Mouse (Mus musculus) heart, postnatal 0 days (tissue): ENCODE results near the gene Akap6. TPM values are rescaled to one million over a fixed set of nuclear protein-coding genes. Genes with fewer than 3 reads are reported as not detected.

Experiments used
- ATAC-seq: fragments of 200-750 bp; cut with Nextera tagmentation; 2 replicates; pipeline ENCODE4 v1.8.0; 2017; ENCODE audit warnings: low read depth, moderate number of reproducible peaks, moderate library complexity; ENCODE audit not compliant: insufficient read depth
- DNase-seq: peaks from one replicate; pipeline ENCODE4 v3.0.0-alpha.2; 2016; ENCODE audit warnings: low spot score
- H3K27ac ChIP-seq: fragments of 300-500 bp; sonication (generic); 2 replicates; pipeline ENCODE4 v1.5.1; 2014; ENCODE audit warnings: low read depth, mild to moderate bottlenecking
- H3K27me3 ChIP-seq: fragments of 300-500 bp; sonication (generic); 2 replicates; pipeline ENCODE4 v1.6.1; 2014; ENCODE audit warnings: low read length, mixed read lengths; ENCODE audit not compliant: control insufficient read depth, insufficient read depth
- H3K36me3 ChIP-seq: fragments of 300-500 bp; sonication (generic); replicated peaks from 2 replicates; pipeline ENCODE4 v1.6.1; 2014; ENCODE audit warnings: low read length, mixed read lengths; ENCODE audit not compliant: control insufficient read depth, insufficient read depth
- H3K4me1 ChIP-seq: fragments of 300-500 bp; sonication (generic); 2 replicates; pipeline ENCODE4 v1.6.1; 2014; ENCODE audit warnings: antibody characterized with exemption; ENCODE audit not compliant: control insufficient read depth, insufficient read depth
- H3K4me2 ChIP-seq: fragments of 300-500 bp; sonication (generic); 2 replicates; pipeline ENCODE4 v1.6.1; 2014; ENCODE audit warnings: low read depth, mild to moderate bottlenecking, low read length, moderate library complexity
- H3K4me3 ChIP-seq: fragments of 300-500 bp; sonication (generic); 2 replicates; pipeline ENCODE4 v1.5.1; 2014; ENCODE audit warnings: low read depth, low read length
- H3K9ac ChIP-seq: fragments of 300-500 bp; sonication (generic); replicated peaks from 2 replicates; pipeline ENCODE4 v1.6.1; 2014; ENCODE audit warnings: low read depth, low read length, mixed read lengths
- H3K9me3 ChIP-seq: fragments of 300-500 bp; sonication (generic); replicated peaks from 2 replicates; pipeline ENCODE4 v1.6.1; 2016; ENCODE audit warnings: low read length; ENCODE audit not compliant: control insufficient read depth
- CTCF ChIP-seq: IDR thresholded peaks from 2 replicates; pipeline ENCODE4 v1.5.1; 2016; ENCODE audit warnings: antibody characterized with exemption, control low read depth, low read depth
- EP300 ChIP-seq: IDR thresholded peaks from 2 replicates; pipeline ENCODE4 v1.6.1; 2016; ENCODE audit warnings: antibody characterized with exemption, low read depth
- WGBS: fragments of 180-500 bp; shearing (Covaris S2); extraction: QIAGEN DNeasy Blood & Tissue Kit; methylation state at CpG from one replicate; pipeline ENCODE4 v1.1.7; 2014; 5-methylcytosine and 5-hydroxymethylcytosine counted together
- polyA plus RNA-seq: library from polyadenylated mRNA; unstranded; fragments of >200 nt; fragmentation: Nextera tagmentation; extraction: Ambion mirVana; gene quantifications from 2 replicates; pipeline ENCODE4 v1.2.1, GENCODE M21; 2015
- total RNA-seq: library from RNA; depleted of rRNA; stranded (reverse); fragments of >200 nt; gene quantifications from 2 replicates; pipeline ENCODE4 v1.2.3, GENCODE M21; 2014; ENCODE audit warnings: low replicate concordance

Gene Akap6
- total and polyA plus RNA-seq, 2 experiments from 2014 or later = 10.3 to 53.2 TPM

- WGBS = 91% methylated on average over 3 of the region's 3 CpGs
- Histone ChIP-seq H3K36me3 (peaks cover 14% of the 10 kb centered on the region), H3K27ac (no peak overlapping the region), H3K27me3 (no peaks in the 10 kb centered on the region), H3K4me1 (no peaks in the 10 kb centered on the region), H3K4me3 (no peak overlapping the region), H3K9me3 (no peaks in the 10 kb centered on the region), H3K9ac (no peak overlapping the region), H3K4me2 (no peak overlapping the region)
- no peak for DNase-seq
- TF ChIP-seq EP300 (no peak), CTCF (0 out of 2 replicates have a peak, but pooled peaks have one; percentile 19)
- no peak for ATAC-seq
Observed at GRCm38 (mm10) chr12:52934989-52935388, 235.8 kb downstream of the Akap6 start.

DNA sequence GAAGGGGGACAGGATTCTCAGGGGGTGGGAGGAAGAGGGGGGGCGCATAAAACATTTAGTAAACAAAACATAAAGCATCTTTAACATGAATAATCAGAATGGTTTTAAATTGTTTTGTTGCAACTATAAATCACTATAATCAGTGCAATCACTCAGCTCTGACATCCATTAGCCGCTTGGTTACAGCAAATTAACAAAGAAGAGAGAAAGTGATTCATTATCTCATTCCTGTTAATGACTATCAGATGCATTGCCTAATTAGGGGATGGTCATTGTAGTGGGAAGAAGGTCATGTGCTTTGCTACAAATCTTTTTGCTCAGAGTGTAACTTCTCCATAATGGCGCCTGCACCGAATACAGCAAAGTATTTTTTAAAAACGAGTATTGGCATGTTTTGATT lies 239.6 kb downstream of the Akap6 start:
- H3K4me3 ChIP-seq = no peak overlapping the region
- no peak for ATAC-seq

DNA sequence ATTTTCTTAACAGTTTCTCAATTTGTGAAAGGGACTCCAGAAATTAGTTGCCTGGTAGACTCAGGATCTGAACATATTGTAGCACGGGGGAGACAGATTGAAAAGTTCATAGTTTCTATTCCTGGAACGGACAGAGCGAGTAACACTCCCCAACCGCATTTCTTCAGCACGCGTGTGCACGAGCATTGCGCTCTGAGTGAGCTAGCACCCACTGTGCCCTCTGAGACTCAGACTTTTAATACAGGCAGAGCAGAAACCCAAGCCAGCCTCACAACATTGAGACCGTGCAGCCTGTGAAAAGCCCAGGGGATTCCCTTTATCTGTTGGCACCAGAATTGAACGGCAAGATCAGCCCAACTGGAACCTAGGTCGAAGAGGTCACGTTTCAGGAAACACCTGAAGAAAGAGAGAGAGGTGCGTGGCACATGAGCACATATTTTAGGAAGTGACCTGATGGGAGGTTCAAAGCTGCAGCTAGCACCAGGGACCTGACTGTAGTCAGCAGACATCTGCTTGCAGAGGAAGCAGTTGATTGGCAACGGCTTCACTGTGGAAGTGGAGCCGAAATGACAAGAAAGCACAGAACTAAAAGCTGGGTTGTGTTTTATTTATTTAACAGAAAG lies 240.3 kb downstream of the Akap6 start:
- WGBS = 49% methylated on average over 15 of the region's 15 CpGs
- Histone ChIP-seq H3K9ac (no peak overlapping the region), H3K4me1 (no peaks in the 10 kb centered on the region), H3K36me3 (peaks cover 14% of the 10 kb centered on the region), H3K9me3 (no peaks in the 10 kb centered on the region), H3K4me3 (no peak overlapping the region), H3K27me3 (no peaks in the 10 kb centered on the region), H3K27ac (no peak overlapping the region), H3K4me2 (no peak overlapping the region)
- TF ChIP-seq EP300 (no peak), CTCF (no peak)
- ATAC-seq = no peak
- no peak for DNase-seq

More for the DNA sequence above, 239.6 kb downstream of the Akap6 start:
- no peak overlapping the region for H3K4me2 ChIP-seq
- H3K4me1 ChIP-seq = no peaks in the 10 kb centered on the region
- TF ChIP-seq CTCF (no peak), EP300 (no peak)
- peaks cover 14% of the 10 kb centered on the region for H3K36me3 ChIP-seq
- DNase-seq = no peak
- H3K9ac ChIP-seq = no peak overlapping the region
- WGBS = 91% methylated on average over 5 of the region's 5 CpGs
- H3K27ac ChIP-seq = no peak overlapping the region
- H3K27me3 ChIP-seq = no peaks in the 10 kb centered on the region
- no peaks in the 10 kb centered on the region for H3K9me3 ChIP-seq

- DNase-seq (no peak), ATAC-seq (no peak)
- no peaks in the 10 kb centered on the region for H3K9me3 ChIP-seq
- no peaks in the 10 kb centered on the region for H3K4me1 ChIP-seq
- H3K4me2 ChIP-seq = no peak overlapping the region
- no peak overlapping the region for H3K9ac ChIP-seq
- no peak overlapping the region for H3K27ac ChIP-seq
- TF ChIP-seq CTCF (no peak), EP300 (no peak)
- H3K27me3 ChIP-seq = no peaks in the 10 kb centered on the region
- no peak overlapping the region for H3K4me3 ChIP-seq
- H3K36me3 ChIP-seq = peaks cover 11% of the 10 kb centered on the region
- 50% methylated on average over 4 of the region's 4 CpGs for WGBS
Observed at GRCm38 (mm10) chr12:52941941-52942340, 242.8 kb downstream of the Akap6 start.

GRCm38 (mm10) chr12:52944274-52944673 lies 245.1 kb downstream of the Akap6 start:
- ATAC-seq (no peak), DNase-seq (no peak)
- no peak overlapping the region for H3K4me2 ChIP-seq
- H3K36me3 ChIP-seq = peaks cover 5% of the 10 kb centered on the region
- no peaks in the 10 kb centered on the region for H3K27me3 ChIP-seq
- no peaks in the 10 kb centered on the region for H3K9me3 ChIP-seq
- WGBS = 47% methylated on average over 7 of the region's 7 CpGs
- TF ChIP-seq CTCF (no peak), EP300 (no peak)
- no peak overlapping the region for H3K9ac ChIP-seq
- H3K4me3 ChIP-seq = no peak overlapping the region
- no peak overlapping the region for H3K27ac ChIP-seq
- H3K4me1 ChIP-seq = no peaks in the 10 kb centered on the region

- H3K9ac ChIP-seq = no peak overlapping the region
- WGBS = 70% methylated on average over 2 of the region's 2 CpGs
- no peak for ATAC-seq
Observed at GRCm38 (mm10) chr12:52944949-52945348, 245.8 kb downstream of the Akap6 start.

More at GRCm38 (mm10) chr12:52944949-52945348, 245.8 kb downstream of the Akap6 start:
- TF ChIP-seq CTCF (no peak), EP300 (no peak)
- Histone ChIP-seq H3K4me3 (no peak overlapping the region), H3K4me1 (no peaks in the 10 kb centered on the region), H3K27ac (no peak overlapping the region), H3K4me2 (no peak overlapping the region), H3K9me3 (no peaks in the 10 kb centered on the region), H3K27me3 (no peaks in the 10 kb centered on the region), H3K36me3 (no peaks in the 10 kb centered on the region)
- DNase-seq = no peak
